Mouse (Mus musculus): Measurements from ENCODE around the gene Anapc16.

GRCm38 (mm10) chr10:59974786-59975185 is 28.1 kb downstream of the Anapc16 start:
- peak; percentile 34 for TF ChIP-seq CTCF (IDR thresholded peaks at IDR 0.05)
- peak; percentile 35; the same call in 1 of the 2 replicates for TF ChIP-seq EP300 (IDR thresholded peaks at IDR 0.05)
